ENCODE assay signal across 18 mouse cellular contexts in the genomic region with DNA sequence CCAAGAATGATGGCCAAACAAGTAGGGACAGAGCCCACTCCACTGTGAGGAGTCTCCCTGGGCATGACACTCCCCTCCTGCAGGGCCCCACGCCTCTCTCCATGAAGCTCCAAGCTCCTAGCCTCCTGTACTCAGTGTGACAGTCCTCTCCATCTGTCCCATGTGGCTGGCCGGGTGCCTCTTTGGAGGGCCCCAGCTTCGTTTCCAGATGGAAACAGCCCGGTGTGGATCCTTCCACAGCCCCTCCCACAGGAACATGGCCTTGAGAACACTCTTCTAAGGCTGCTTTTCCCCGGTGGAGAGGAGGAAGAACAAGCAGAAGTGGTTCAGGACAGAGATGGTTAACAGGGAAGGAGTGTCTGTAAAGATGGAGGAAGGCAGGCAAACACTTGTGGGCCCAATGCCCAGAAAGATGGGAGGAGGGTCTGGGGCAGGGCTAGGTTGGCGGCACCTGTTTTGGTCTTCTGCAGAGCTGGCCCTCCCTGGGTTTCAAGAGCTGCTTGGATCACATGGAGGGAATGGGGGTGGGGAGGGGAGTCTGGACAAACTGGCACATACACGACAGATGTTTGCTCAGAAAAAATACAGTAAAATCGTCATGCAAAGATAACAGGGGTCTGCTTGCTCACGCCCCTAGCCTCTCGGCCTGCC. TPM values are rescaled to one million over a fixed set of nuclear protein-coding genes. Genes with fewer than 3 reads are reported as not detected.
DNase-seq lines count a peak whose midpoint lies in the region; ATAC-seq and TF ChIP-seq lines count a peak whose summit lies in the region.
"Had no signal": no experiment of that assay in that cellular context is flagged by ENCODE, and none has a peak within 500 bp of the region (broad histone marks: within the 10 kb centered on the region; RNA-seq: fewer than 3 reads in every experiment).

No protein-coding gene starts in this region.

- peak overlapping the region; percentile 27; the same call in 1 of the 2 replicates for H3K27ac ChIP-seq in forebrain, embryonic 14.5 days (ENCODE audit: low read depth, low read length)
- H3K27ac ChIP-seq in forebrain, embryonic 10.5 days, result no peak overlapping the region
- peak overlapping the region; percentile 1; the same call in 1 of the 2 replicates for H3K27ac ChIP-seq in forebrain, embryonic 16.5 days (ENCODE audit: low read length)
- no peak overlapping the region for H3K27ac ChIP-seq in lung, postnatal 0 days (ENCODE audit: low read length)
- H3K27ac ChIP-seq: embryonic facial prominence, embryonic 13.5 days; heart, embryonic 13.5 days; neural tube, embryonic 12.5 days had no signal

- ATAC-seq in forebrain, embryonic 14.5 days, result peak; percentile 34; the same call in 1 of the 2 replicates
- ATAC-seq in forebrain, embryonic 16.5 days, result peak; percentile 12; the same call in 1 of the 2 replicates
- ATAC-seq in lung, postnatal 0 days, result peak; percentile 53

- no peak overlapping the region for H3K4me2 ChIP-seq in forebrain, embryonic 14.5 days (ENCODE audit: low read length)
- H3K4me2 ChIP-seq in forebrain, embryonic 16.5 days (ENCODE audit: low read length), result no peak overlapping the region
- no peak overlapping the region for H3K4me2 ChIP-seq in lung, postnatal 0 days (replicated peaks; ENCODE audit: low read depth, low read length)
- H3K4me2 ChIP-seq: embryonic facial prominence, embryonic 13.5 days; heart, embryonic 13.5 days; neural tube, embryonic 12.5 days had no signal

- peak; percentile 45 for DNase-seq in forebrain, embryonic 14.5 days (ENCODE audit: low spot score)
- no peak for DNase-seq in forebrain, embryonic 10.5 days (ENCODE audit: extremely low spot score, low spot score)
- peak; percentile 3 for DNase-seq in lung, adult 2 months
- DNase-seq in lung, postnatal 14 days, result no peak
- peak; percentile 21 for DNase-seq in lung, postnatal 0 days (ENCODE audit: low spot score)
- no peak for DNase-seq in natural killer cell, adult 2 months (ENCODE audit: low spot score in 2 of 2)
- DNase-seq in adrenal gland, adult 18-20 months (ENCODE audit: low spot score in 2 of 2), result no peak
- DNase-seq: B cell, adult 2 months; cerebellum, adult 9-10 months; heart, postnatal 36 days; kidney, adult 11 months; thymus, postnatal 4 days had no signal

- H3K4me1 ChIP-seq in forebrain, embryonic 14.5 days (ENCODE audit: control insufficient read depth, insufficient read depth, low read length), result peaks cover 16% of the 10 kb centered on the region
- peaks cover 37% of the 10 kb centered on the region for H3K4me1 ChIP-seq in forebrain, embryonic 10.5 days
- H3K4me1 ChIP-seq in lung, adult 2 months (ENCODE audit: control insufficient read depth, insufficient read depth, low read length), result no peaks in the 10 kb centered on the region
- peaks cover 19% of the 10 kb centered on the region for H3K4me1 ChIP-seq in forebrain, embryonic 16.5 days (replicated peaks; ENCODE audit: control insufficient read depth, insufficient read depth, low read length)
- no peaks in the 10 kb centered on the region for H3K4me1 ChIP-seq in lung, postnatal 0 days (ENCODE audit: insufficient read depth, low read depth, low read length)
- H3K4me1 ChIP-seq: embryonic facial prominence, embryonic 13.5 days had no signal

- 61% methylated on average over 10 of the region's 10 CpGs for WGBS in forebrain, embryonic 14.5 days
- WGBS in forebrain, embryonic 10.5 days, result 75% methylated on average over 10 of the region's 10 CpGs
- WGBS in lung, adult 2 months, result 38% methylated on average over 10 of the region's 10 CpGs
- 37% methylated on average over 10 of the region's 10 CpGs for WGBS in forebrain, embryonic 16.5 days
- 28% methylated on average over 10 of the region's 10 CpGs for WGBS in lung, postnatal 0 days

- H3K9me3 ChIP-seq in forebrain, embryonic 14.5 days (replicated peaks; ENCODE audit: control insufficient read depth, low read length), result no peaks in the 10 kb centered on the region
- H3K9me3 ChIP-seq in forebrain, embryonic 10.5 days, result no peaks in the 10 kb centered on the region; the same call in 1 of the 2 replicates
- no peaks in the 10 kb centered on the region for H3K9me3 ChIP-seq in forebrain, embryonic 16.5 days (ENCODE audit: control insufficient read depth, low read length)
- no peaks in the 10 kb centered on the region for H3K9me3 ChIP-seq in lung, postnatal 0 days (ENCODE audit: low read length)
- H3K9me3 ChIP-seq: embryonic facial prominence, embryonic 13.5 days; heart, embryonic 13.5 days; neural tube, embryonic 12.5 days had no signal

- H3K36me3 ChIP-seq in forebrain, embryonic 14.5 days (ENCODE audit: control insufficient read depth, insufficient read depth, low read length), result no peaks in the 10 kb centered on the region
- no peaks in the 10 kb centered on the region for H3K36me3 ChIP-seq in forebrain, embryonic 10.5 days (replicated peaks)
- no peaks in the 10 kb centered on the region; the same call in 1 of the 2 replicates for H3K36me3 ChIP-seq in forebrain, embryonic 16.5 days (ENCODE audit: control insufficient read depth, insufficient read depth)
- H3K36me3 ChIP-seq in lung, postnatal 0 days (ENCODE audit: insufficient read depth, low read length), result no peaks in the 10 kb centered on the region
- H3K36me3 ChIP-seq: embryonic facial prominence, embryonic 13.5 days; heart, embryonic 13.5 days; neural tube, embryonic 12.5 days had no signal

- H3K9ac ChIP-seq in forebrain, embryonic 14.5 days (ENCODE audit: low read length), result no peak overlapping the region
- no peak overlapping the region for H3K9ac ChIP-seq in forebrain, embryonic 16.5 days (replicated peaks; ENCODE audit: low read depth, low read length)
- H3K9ac ChIP-seq in lung, postnatal 0 days (replicated peaks; ENCODE audit: low read depth), result no peak overlapping the region
- H3K9ac ChIP-seq: embryonic facial prominence, embryonic 13.5 days; heart, embryonic 13.5 days; neural tube, embryonic 12.5 days had no signal

- H3K4me3 ChIP-seq in forebrain, embryonic 14.5 days (ENCODE audit: low read depth, low read length), result no peak overlapping the region
- H3K4me3 ChIP-seq in forebrain, embryonic 10.5 days, result no peak overlapping the region
- no peak overlapping the region for H3K4me3 ChIP-seq in lung, adult 2 months (replicated peaks; ENCODE audit: extremely low read depth, low read depth, low read length)
- H3K4me3 ChIP-seq in forebrain, embryonic 16.5 days (replicated peaks; ENCODE audit: low read length), result no peak overlapping the region
- H3K4me3 ChIP-seq in lung, postnatal 0 days (ENCODE audit: low read depth, low read length), result no peak overlapping the region
- H3K4me3 ChIP-seq: embryonic facial prominence, embryonic 13.5 days; heart, embryonic 13.5 days; neural tube, embryonic 12.5 days had no signal

- H3K27me3 ChIP-seq in forebrain, embryonic 14.5 days (replicated peaks; ENCODE audit: control insufficient read depth, insufficient read depth, low read length), result peaks cover 16% of the 10 kb centered on the region
- H3K27me3 ChIP-seq in forebrain, embryonic 10.5 days (ENCODE audit: poor library complexity, severe bottlenecking), result peaks cover 58% of the 10 kb centered on the region
- peaks cover 12% of the 10 kb centered on the region for H3K27me3 ChIP-seq in forebrain, embryonic 16.5 days (replicated peaks; ENCODE audit: control insufficient read depth, insufficient read depth, low read length)
- H3K27me3 ChIP-seq in lung, postnatal 0 days (replicated peaks; ENCODE audit: insufficient read depth, low read length), result peaks cover 28% of the 10 kb centered on the region

- no peak for TF ChIP-seq CTCF in lung, adult 2 months (IDR thresholded peaks at IDR 0.05; ENCODE audit: insufficient read depth, low read length)
- no peak for TF ChIP-seq CTCF in lung, postnatal 0 days (IDR thresholded peaks at IDR 0.05)

- no peak for TF ChIP-seq EP300 in lung, postnatal 0 days (IDR thresholded peaks at IDR 0.05)

- no peak for TF ChIP-seq POLR2A in lung, adult 2 months (IDR thresholded peaks at IDR 0.05; ENCODE audit: borderline replicate concordance, extremely low read depth, low read depth, low read length)

RNA-seq across cellular contexts. Expression of gene Elfn2, which starts 49.2 kb away (rescaled TPM):
- polyA plus RNA-seq in forebrain, embryonic 14.5 days (2014; fragmentation: Nextera tagmentation; extraction: Ambion mirVana), result 3.7 and 5.3 TPM in 2 replicates
- polyA plus RNA-seq in forebrain, embryonic 10.5 days (2016; fragmentation: Nextera tagmentation; extraction: Ambion mirVana), result 0.05 and 0.15 TPM in 2 replicates
- 0.02 and 0.09 TPM in 2 replicates for polyA plus RNA-seq in lung, adult 2 months (2012; rRNA removed)
- 6.4 and 8.2 TPM in 2 replicates for polyA plus RNA-seq in forebrain, embryonic 16.5 days (2015; fragmentation: Nextera tagmentation; extraction: Ambion mirVana)
- 0.02 and 0.05 TPM in 2 replicates for polyA plus RNA-seq in lung, postnatal 0 days (2015; fragmentation: Nextera tagmentation; extraction: Ambion mirVana)
- total RNA-seq in adrenal gland, adult 18-20 months (2021), result 1 to 10 TPM; 1.8 to 3.4 TPM
- total RNA-seq: monocyte, adult 5-6 weeks had no signal
- polyA plus RNA-seq: liver, embryonic 16.5 days had no signal

Comparison
In these comparisons a context has a peak if more than half of its experiments do, and no peak if none do; other contexts are left out.
1. DNase-seq: peak in forebrain, embryonic 14.5 days (single experiment), lung, adult 2 months (single experiment) and lung, postnatal 0 days (single experiment); none in forebrain, embryonic 10.5 days (single experiment), lung, postnatal 14 days (single experiment), natural killer cell, adult 2 months (0 of 2) and adrenal gland, adult 18-20 months (0 of 2).
2. H3K27ac ChIP-seq: peak in forebrain, embryonic 14.5 days (single experiment) and forebrain, embryonic 16.5 days (single experiment); none in forebrain, embryonic 10.5 days (single experiment) and lung, postnatal 0 days (single experiment).
3. Peak in every context shown above with its lines, with median percentiles within 50 percentile points of each other: ATAC-seq.